Mouse (Mus musculus) gastrocnemius, adult 18-20 months (tissue): ENCODE measurements around the gene Rgp1. TPM values are rescaled to one million over a fixed set of nuclear protein-coding genes. Genes with fewer than 3 reads are reported as not detected.
"Not testable (repeated sequence)": the region's sequence is repeated elsewhere in the genome, so short reads cannot be mapped to it uniquely, and the experiment has no call there.

Source experiments
- DNase-seq: peaks from one replicate; pipeline ENCODE4 v3.0.0; 2021; ENCODE audit warnings: low spot score
- long read RNA-seq, 2 experiments: library from polyadenylated mRNA; stranded (forward); transcript quantifications; one replicate each; pipeline ENCODE4 v2.0.0; 2021
- total RNA-seq, 2 experiments: library from RNA; stranded (reverse); gene quantifications; 2 replicates each; pipeline ENCODE4 v1.2.3; 2021

Rgp1 gene
- total RNA-seq, result 10 to 100 TPM; 19.9 to 20.7 TPM
- long read RNA-seq, experiment 1, result 0 reads
- long read RNA-seq, experiment 2, partial matches to known transcripts, result 1 of 6 reads
- long read RNA-seq, experiment 2, other reads (novel, unspliced or antisense), result 5 of 6 reads

- DNase-seq, result peak; percentile 86
Measured at GRCm38 (mm10) chr4:43578376-43579204, at the start of gene Rgp1, which contains the start of gene Gba2. Gene Rgp1 (plus strand): TSS chr4:43578715. Gene Gba2 (minus strand): TSS chr4:43578873.

GRCm38 (mm10) chr4:43530081-43530501, 48.4 kb upstream of the Rgp1 start:
- DNase-seq, result peak; percentile 45

GRCm38 (mm10) chr4:43530581-43530980, 47.9 kb upstream of the Rgp1 start:
- DNase-seq, result peak; percentile 78

- DNase-seq, result no peak
Measured at GRCm38 (mm10) chr4:43533270-43533669, 45.2 kb upstream of the Rgp1 start.

- DNase-seq, result no peak
Measured at GRCm38 (mm10) chr4:43535628-43536027, 42.9 kb upstream of the Rgp1 start.

- no peak for DNase-seq
Measured at GRCm38 (mm10) chr4:43536031-43536430, 42.5 kb upstream of the Rgp1 start.

- DNase-seq, result no peak
Measured at GRCm38 (mm10) chr4:43542044-43542443, 36.5 kb upstream of the Rgp1 start.

GRCm38 (mm10) chr4:43546375-43547047, 32.0 kb upstream of the Rgp1 start:
- no peak for DNase-seq

- no peak for DNase-seq
Measured at GRCm38 (mm10) chr4:43547160-43547559, 31.4 kb upstream of the Rgp1 start.

- no peak for DNase-seq
Measured at GRCm38 (mm10) chr4:43549055-43549454, 29.5 kb upstream of the Rgp1 start.

- not testable (repeated sequence) for DNase-seq
Measured at GRCm38 (mm10) chr4:43551854-43552253, 26.7 kb upstream of the Rgp1 start.

GRCm38 (mm10) chr4:43552437-43552836, 26.1 kb upstream of the Rgp1 start:
- no peak for DNase-seq

- no peak for DNase-seq
Measured at GRCm38 (mm10) chr4:43553891-43554290, 24.6 kb upstream of the Rgp1 start.

GRCm38 (mm10) chr4:43555926-43556325, 22.6 kb upstream of the Rgp1 start:
- no peak for DNase-seq

- DNase-seq, result no peak
Measured at GRCm38 (mm10) chr4:43558028-43558630, 20.4 kb upstream of the Rgp1 start.

- peak; percentile 41 for DNase-seq
Measured at GRCm38 (mm10) chr4:43558631-43559356, 19.7 kb upstream of the Rgp1 start.

- DNase-seq, result no peak
Measured at GRCm38 (mm10) chr4:43559519-43560242, 18.8 kb upstream of the Rgp1 start.

GRCm38 (mm10) chr4:43560243-43560611, 18.3 kb upstream of the Rgp1 start:
- DNase-seq, result peak; percentile 61

GRCm38 (mm10) chr4:43560976-43561375, 17.5 kb upstream of the Rgp1 start:
- no peak for DNase-seq

- no peak for DNase-seq
Measured at GRCm38 (mm10) chr4:43561436-43561996, 17.0 kb upstream of the Rgp1 start.
